Comparison of ENCODE assay signal across 27 mouse cellular contexts in the genomic region with DNA sequence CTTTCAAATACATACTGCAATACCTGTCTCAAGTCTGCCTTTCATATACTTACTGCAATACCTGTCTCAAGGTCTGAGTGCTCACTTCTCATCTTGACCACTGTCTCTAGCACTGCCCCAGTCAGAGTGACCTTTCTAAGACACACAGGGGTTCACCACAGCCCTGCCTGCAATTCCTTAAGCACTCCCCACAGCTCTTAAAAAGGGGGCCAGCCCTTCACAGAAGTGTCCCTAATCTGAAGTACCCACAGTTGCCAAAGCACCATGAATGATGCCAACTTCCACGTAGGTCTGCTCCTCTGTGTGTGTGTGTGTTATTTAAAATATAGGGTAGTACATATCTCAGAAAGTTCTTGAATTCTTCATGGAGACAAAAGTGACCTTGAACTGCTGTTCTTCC. TPM values are rescaled to one million over a fixed set of nuclear protein-coding genes. Genes with fewer than 3 reads are reported as not detected.
DNase-seq lines count a peak whose midpoint lies in the region; ATAC-seq and TF ChIP-seq lines count a peak whose summit lies in the region.
"Had no signal": no experiment of that assay in that cellular context is flagged by ENCODE, and none has a peak within 500 bp of the region (broad histone marks: within the 10 kb centered on the region; RNA-seq: fewer than 3 reads in every experiment).

No protein-coding gene starts in this region.

- TF ChIP-seq CTCF in lung, postnatal 0 days (IDR thresholded peaks at IDR 0.05), result no peak

- peak; percentile 34 for ATAC-seq in lung, postnatal 0 days
- ATAC-seq: activated CD4-positive, CD25-positive, alpha-beta regulatory T cell, adult 4 months; CD4-positive, CD25-positive, alpha-beta regulatory T cell, adult 4 months; forebrain, embryonic 14.5 days; forebrain, embryonic 16.5 days; Patski had no signal

- no peak overlapping the region for H3K27ac ChIP-seq in lung, postnatal 0 days (ENCODE audit: low read length)
- H3K27ac ChIP-seq: embryonic facial prominence, embryonic 13.5 days; embryonic facial prominence, embryonic 15.5 days; forebrain, embryonic 10.5 days; forebrain, embryonic 12.5 days had no signal

- intact Hi-C loops in left cerebral cortex, postnatal 36 days (cut with DNase I), result no loop called here

- H3K36me3 ChIP-seq in lung, postnatal 0 days (ENCODE audit: insufficient read depth, low read length), result peaks cover 38% of the 10 kb centered on the region

- TF ChIP-seq EP300 in lung, postnatal 0 days (IDR thresholded peaks at IDR 0.05), result no peak

- no peaks in the 10 kb centered on the region for H3K9me3 ChIP-seq in lung, postnatal 0 days (ENCODE audit: low read length)
- H3K9me3 ChIP-seq: embryonic facial prominence, embryonic 13.5 days; embryonic facial prominence, embryonic 15.5 days; forebrain, embryonic 10.5 days; forebrain, embryonic 12.5 days; G1E had no signal

- no peaks in the 10 kb centered on the region for H3K27me3 ChIP-seq in lung, postnatal 0 days (replicated peaks; ENCODE audit: insufficient read depth, low read length)
- H3K27me3 ChIP-seq: CH12.LX; embryonic facial prominence, embryonic 13.5 days; embryonic facial prominence, embryonic 15.5 days; forebrain, embryonic 12.5 days; Patski had no signal

- H3K4me2 ChIP-seq in lung, postnatal 0 days (replicated peaks; ENCODE audit: low read depth, low read length), result no peak overlapping the region
- H3K4me2 ChIP-seq: embryonic facial prominence, embryonic 13.5 days; embryonic facial prominence, embryonic 15.5 days; forebrain, embryonic 12.5 days had no signal

- peak; percentile 55 to 56 for DNase-seq in lung, adult 18-20 months
- DNase-seq in lung, postnatal 10 days, result no peak
- peak; percentile 34 for DNase-seq in lung, postnatal 0 days (ENCODE audit: low spot score)
- DNase-seq in lung, postnatal 14 days, result no peak
- no peak for DNase-seq in left cerebral cortex, postnatal 36 days (ENCODE audit: low spot score in 2 of 2)
- DNase-seq: adrenal gland, adult 8-10 months; adrenal gland, postnatal 14 days; adrenal gland, postnatal 36 days; B cell, adult 2 months; cerebellum, adult 11-12 months; cerebellum, adult 2 months; cerebellum, adult 9-10 months; cerebellum, postnatal 36 days; embryo, embryonic 11 days had no signal

- H3K9ac ChIP-seq in lung, postnatal 0 days (replicated peaks; ENCODE audit: low read depth), result no peak overlapping the region
- H3K9ac ChIP-seq: embryonic facial prominence, embryonic 13.5 days; embryonic facial prominence, embryonic 15.5 days; forebrain, embryonic 12.5 days had no signal

- 44% methylated on average over 1 of the region's 1 CpGs for WGBS in lung, postnatal 0 days

- H3K4me1 ChIP-seq in lung, postnatal 0 days (ENCODE audit: insufficient read depth, low read depth, low read length), result no peaks in the 10 kb centered on the region; the same call in 1 of the 2 replicates
- H3K4me1 ChIP-seq: embryonic facial prominence, embryonic 15.5 days; forebrain, embryonic 10.5 days; forebrain, embryonic 12.5 days had no signal

- H3K4me3 ChIP-seq in lung, postnatal 0 days (ENCODE audit: low read depth, low read length), result no peak overlapping the region
- H3K4me3 ChIP-seq: embryonic facial prominence, embryonic 13.5 days; embryonic facial prominence, embryonic 15.5 days; erythroblast, embryonic 14.5 days; forebrain, embryonic 10.5 days; forebrain, embryonic 12.5 days had no signal

RNA-seq across cellular contexts. Expression of a gene that starts 11.8 kb away (rescaled TPM):
- polyA plus RNA-seq in lung, postnatal 0 days (2015; fragmentation: Nextera tagmentation; extraction: Ambion mirVana), result 1.7 and 2.0 TPM in 2 replicates
- under 1 TPM; 0.42 to 0.79 TPM for total RNA-seq in left cerebral cortex, postnatal 36 days (2021)
- total RNA-seq: CH12.LX; common myeloid progenitor, adult 5-6 weeks; G1E had no signal
- polyA plus RNA-seq: activated CD4-positive, CD25-positive, alpha-beta regulatory T cell, adult 4 months; CD4-positive, CD25-positive, alpha-beta regulatory T cell, adult 4 months; erythroblast, embryonic 14.5 days; forebrain, embryonic 14.5 days; G1E had no signal

RNA-seq across cellular contexts. Expression of a gene that starts 21.6 kb away (rescaled TPM):
- polyA plus RNA-seq in lung, postnatal 0 days (2015; fragmentation: Nextera tagmentation; extraction: Ambion mirVana), result 101 and 116 TPM in 2 replicates
- total RNA-seq in left cerebral cortex, postnatal 36 days (2021), result 100 to 1,000 TPM; 145 to 165 TPM

RNA-seq across cellular contexts. Expression of a gene that starts 28.1 kb away (rescaled TPM):
- 220 and 236 TPM in 2 replicates for polyA plus RNA-seq in lung, postnatal 0 days (2015; fragmentation: Nextera tagmentation; extraction: Ambion mirVana)
- total RNA-seq in left cerebral cortex, postnatal 36 days (2021), result 10 to 100 TPM; 70.9 to 75.7 TPM

RNA-seq across cellular contexts. Expression of a gene that starts 28.4 kb away (rescaled TPM):
- polyA plus RNA-seq in lung, postnatal 0 days (2015; fragmentation: Nextera tagmentation; extraction: Ambion mirVana), result 48.5 and 52.7 TPM in 2 replicates
- 100 to 1,000 TPM in 1 of 2 experiments, 10 to 100 TPM in 1; 96.6 to 106 TPM for total RNA-seq in left cerebral cortex, postnatal 36 days (2021)

RNA-seq across cellular contexts. Expression of a gene that starts 28.6 kb away (rescaled TPM):
- 41.7 and 53.1 TPM in 2 replicates for polyA plus RNA-seq in lung, postnatal 0 days (2015; fragmentation: Nextera tagmentation; extraction: Ambion mirVana)
- total RNA-seq in left cerebral cortex, postnatal 36 days (2021), result 10 to 100 TPM in 1 of 2 experiments, 1 to 10 TPM in 1; 9.4 to 16.3 TPM

Comparison
In these comparisons a context has a peak if more than half of its experiments do, and no peak if none do; other contexts are left out.
1. DNase-seq: peak in lung, adult 18-20 months (2 of 2) and lung, postnatal 0 days (single experiment); none in lung, postnatal 10 days (single experiment), lung, postnatal 14 days (single experiment) and left cerebral cortex, postnatal 36 days (0 of 2).